Mouse (Mus musculus) lung, adult 18-20 months (tissue): ENCODE measurements around the gene Znrd1.

Experiments
- DNase-seq, 2 experiments: peaks; one replicate each; pipeline ENCODE4 v3.0.0; 2022; ENCODE audit warnings: mixed read lengths in 2 of 2

Znrd1 gene

GRCm38 (mm10) chr17:36970316-36970890 lies 12.0 kb upstream of the Znrd1 start:
- DNase-seq, result no peak

DNA sequence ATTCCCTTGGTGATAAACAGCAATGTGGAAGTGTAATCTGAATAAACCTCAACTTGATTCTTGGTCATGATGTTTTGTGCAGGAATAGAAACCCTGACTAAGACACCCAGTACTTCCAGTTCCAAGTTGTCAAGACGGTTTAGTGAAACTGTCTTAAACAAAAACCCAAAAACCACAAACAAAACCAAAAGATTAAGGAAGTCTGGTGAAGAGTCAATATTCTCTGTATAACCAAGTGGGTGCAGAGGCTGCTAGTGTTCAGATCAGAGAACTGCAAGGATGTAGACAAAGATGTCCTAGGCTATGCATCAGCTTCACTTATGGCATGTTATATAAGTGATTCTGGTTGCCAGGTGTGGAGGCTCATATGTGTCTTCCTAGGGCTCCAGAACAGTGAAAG lies 8.5 kb upstream of the Znrd1 start:
- DNase-seq, result no peak

GRCm38 (mm10) chr17:36961125-36961524 lies 2.8 kb upstream of the Znrd1 start:
- no peak for DNase-seq

GRCm38 (mm10) chr17:36958884-36959283 lies 525 bp upstream of the Znrd1 start:
- no peak for DNase-seq

DNA sequence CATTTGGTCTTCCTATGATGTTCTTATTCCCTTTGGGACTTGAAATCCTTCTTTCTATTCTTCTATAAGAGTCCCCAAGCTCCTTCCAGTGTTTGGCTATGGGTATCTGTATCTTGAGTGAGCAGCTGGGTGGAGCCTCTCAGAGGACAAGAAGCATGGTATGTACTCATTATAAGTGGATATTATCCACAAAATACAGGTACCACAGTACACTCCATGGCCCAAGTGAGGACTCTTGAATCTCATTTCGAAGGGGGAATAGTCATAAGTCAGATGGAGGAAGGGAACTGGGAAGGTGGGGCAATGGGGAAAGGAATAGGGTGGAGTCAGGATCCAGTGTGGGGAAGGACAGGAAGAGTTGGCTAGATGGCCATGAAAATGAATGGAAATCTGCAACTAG lies 5.3 kb downstream of the Znrd1 start:
- DNase-seq, result peak in 1 of 2 experiments; percentile 47

DNA sequence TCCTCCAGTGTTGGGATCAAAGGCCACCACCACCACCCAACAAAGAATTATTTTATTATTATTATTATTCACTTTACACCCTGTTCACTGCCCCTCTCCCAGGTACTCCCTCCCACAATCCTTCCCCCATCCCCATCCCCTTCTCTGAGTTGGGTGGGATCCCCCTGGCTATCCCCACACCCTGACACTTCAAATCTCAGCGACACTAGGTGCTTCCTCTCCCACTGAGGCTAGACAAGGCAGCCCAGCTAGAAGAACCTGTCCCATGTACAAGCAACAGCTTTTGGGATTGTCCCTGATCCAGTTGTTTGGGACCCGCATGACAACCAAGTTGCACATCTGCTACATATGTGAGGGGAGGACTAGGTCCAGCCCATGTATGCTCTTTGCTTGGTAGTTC lies 5.7 kb downstream of the Znrd1 start:
- no peak for DNase-seq

DNA sequence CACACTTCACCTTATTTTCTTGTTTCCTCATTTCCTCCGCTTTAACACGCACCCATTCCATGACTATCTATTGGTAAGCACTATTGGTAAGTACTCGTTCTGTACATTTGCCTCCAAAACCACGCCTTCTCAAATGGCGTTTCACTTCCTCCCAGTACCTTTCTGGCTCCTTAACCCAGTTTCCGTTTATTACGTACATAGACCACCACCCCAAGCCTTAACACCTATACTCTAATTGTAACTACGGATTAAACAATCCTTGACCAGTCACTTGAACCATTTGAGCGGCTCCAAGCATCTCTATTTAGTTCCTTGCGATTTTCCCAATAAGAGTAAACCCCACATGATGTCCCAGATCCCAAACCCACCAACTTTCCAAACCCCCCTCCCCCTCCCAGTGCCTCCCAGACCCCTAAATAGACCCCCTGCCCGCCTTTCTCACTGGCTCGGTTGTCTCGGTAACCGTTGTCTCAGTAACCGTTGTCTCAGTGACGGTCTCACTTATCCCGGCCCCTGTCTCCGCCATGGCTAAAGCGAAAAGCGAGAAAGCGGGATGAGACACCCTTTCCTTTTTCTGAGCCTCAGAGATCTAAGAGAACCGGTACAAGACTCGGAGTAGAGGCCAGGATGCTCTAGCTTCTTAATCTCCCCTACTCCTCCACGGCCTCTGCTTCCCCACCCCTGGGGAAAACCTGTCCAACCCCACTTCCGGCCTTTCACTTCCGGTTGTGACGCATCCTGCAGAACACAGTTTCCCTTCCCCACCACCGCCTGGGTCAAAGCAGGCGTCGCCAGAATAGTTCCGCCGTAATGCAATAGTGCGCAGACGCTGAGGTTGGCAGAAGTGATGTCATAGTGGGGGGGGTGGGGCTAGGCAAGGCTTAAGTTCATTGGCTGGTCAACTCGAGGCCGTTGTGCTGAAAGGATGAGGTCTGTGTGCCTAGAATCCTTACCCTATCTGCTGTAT lies 7.1 kb downstream of the Znrd1 start, which contains the start of gene Ppp1r11:
Ppp1r11 (minus strand) TSS at position 761 of the 967 bp plus-strand sequence.
- DNase-seq, result peak; percentile 97 to 98

DNA sequence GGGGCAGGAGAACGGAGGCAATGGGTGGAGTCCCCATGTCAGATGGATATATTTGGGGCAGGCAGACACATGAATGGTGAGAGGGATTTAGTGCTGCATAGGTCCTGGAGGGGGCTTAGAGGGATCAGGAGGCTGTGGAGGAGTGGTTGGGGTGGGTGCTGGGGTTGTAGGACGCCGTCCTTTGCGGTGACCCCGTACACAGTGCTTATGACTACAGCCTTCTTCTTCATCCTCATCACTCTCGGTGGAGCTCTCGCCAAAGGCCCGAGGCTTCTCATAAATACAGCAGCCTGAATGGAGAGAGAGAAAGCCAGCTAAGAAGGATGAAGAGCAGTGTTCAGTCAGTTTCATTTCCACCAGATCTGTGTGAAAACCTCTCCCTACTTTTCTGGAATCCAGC lies 9.1 kb downstream of the Znrd1 start:
- no peak for DNase-seq

DNA sequence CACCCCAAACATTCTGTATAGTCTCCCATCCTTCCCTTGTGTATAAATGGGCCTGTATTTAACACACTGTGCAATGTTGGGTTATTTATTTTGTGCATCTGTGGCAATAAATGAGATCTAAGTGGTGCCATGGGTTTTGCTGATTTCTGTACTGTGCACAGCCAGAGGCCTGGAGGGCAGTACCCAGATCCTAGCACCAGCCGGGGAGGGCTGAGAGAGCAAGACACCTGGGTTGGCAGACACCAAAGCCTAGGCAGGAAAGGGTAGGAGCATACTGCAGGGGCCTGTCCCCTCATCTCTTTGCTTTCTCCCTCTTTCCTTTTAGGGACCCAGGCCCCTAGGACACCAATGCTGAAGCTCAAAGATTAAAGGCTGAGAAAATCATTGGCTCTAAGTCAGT lies 10.1 kb downstream of the Znrd1 start:
- no peak for DNase-seq

DNA sequence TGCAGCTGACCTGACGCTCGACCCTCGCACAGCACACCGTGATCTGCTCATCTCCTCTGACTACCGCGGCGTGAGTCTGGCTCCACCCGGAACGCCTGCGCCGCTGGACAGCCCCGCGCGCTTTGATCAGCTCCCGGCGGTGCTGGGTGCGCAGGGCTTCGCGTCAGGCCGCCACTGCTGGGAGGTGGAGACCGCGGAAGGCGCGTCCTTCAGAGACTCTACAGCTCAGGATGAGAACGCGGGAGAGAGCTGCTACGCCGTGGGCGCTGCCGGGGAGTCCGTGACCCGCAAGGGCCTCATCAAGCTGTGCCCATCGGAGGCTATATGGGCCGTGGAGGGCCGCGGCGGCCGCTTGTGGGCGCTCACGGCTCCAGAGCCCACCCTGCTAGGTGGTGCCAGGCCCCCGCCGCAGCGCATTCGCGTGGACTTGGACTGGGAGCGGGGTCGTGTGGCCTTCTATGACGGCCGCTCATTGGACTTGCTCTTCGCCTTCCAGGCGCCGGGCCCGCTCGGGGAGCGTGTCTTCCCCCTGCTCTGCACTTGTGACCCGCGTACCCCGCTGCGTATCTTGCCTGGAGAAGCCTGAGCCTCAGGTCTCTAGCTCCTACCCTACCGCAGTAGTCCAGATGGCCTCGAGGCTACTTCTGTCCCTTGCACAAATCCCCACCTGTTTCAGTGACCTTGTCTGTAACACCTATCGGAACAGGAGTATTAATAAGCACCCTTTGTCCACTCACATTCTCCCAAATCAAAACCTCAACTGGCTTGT lies 11.1 kb downstream of the Znrd1 start:
- DNase-seq, result peak in 1 of 2 experiments; percentile 39

DNA sequence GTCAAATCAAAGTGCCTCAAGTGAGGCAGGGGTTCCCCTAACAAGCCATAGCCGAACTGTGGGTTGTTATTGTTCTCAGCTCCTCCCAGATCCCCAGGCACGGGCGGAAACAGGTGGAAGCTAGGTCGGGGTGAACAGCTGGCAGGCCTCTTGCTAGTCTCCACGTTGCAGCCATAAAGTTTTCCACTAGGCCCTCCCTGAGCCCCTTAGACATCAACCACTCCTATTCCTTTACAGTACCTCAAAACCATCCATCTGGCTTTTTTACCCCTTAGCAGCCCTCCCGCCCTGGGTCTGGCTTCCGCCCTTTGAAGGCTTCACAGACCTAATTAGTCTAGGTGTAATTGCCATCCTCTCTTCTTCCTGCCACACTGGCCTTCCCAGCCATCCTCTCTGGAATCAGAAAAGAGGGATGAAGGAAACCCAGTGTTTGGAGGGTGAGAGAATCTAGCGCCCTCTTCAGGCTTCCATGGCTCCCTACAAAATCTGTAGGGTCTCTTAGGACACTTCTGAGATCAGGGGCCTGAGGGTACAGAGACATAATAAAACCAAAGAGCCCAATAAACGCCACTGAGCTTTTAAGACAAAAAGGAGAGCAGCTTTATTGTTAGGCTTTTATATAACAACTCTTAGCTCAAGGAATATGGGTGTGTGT lies 14.1 kb downstream of the Znrd1 start:
- peak in 1 of 2 experiments; percentile 21 for DNase-seq

GRCm38 (mm10) chr17:36943691-36944090 lies 14.7 kb downstream of the Znrd1 start:
- DNase-seq, result no peak

- peak; percentile 79 to 81 for DNase-seq
Measured at GRCm38 (mm10) chr17:36942791-36943471, 15.4 kb downstream of the Znrd1 start, which contains the start of gene Rnf39. Gene Rnf39 (plus strand): TSS chr17:36942918.

- DNase-seq, result peak; percentile 89 to 90
Measured at GRCm38 (mm10) chr17:36942391-36942790, 16.0 kb downstream of the Znrd1 start.

DNA sequence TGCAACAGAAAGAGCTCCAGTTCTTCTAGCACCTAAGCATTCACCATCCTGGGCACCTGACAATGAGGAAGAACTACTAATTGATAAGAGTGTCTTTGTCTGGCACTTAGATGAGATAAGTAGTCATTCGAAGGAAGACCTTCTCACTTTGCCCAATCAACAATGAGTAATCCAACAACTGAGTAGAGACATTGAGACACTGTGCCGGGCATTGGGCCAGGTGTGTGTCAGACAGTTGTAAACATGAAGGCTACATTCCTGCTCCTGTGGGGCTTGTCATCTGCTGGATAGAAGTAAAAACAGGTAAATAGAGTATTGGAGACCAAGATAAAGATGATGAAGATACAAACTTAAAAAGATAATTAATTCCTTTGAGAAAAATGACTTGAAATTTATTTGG lies 20.3 kb downstream of the Znrd1 start:
- DNase-seq, result no peak

DNA sequence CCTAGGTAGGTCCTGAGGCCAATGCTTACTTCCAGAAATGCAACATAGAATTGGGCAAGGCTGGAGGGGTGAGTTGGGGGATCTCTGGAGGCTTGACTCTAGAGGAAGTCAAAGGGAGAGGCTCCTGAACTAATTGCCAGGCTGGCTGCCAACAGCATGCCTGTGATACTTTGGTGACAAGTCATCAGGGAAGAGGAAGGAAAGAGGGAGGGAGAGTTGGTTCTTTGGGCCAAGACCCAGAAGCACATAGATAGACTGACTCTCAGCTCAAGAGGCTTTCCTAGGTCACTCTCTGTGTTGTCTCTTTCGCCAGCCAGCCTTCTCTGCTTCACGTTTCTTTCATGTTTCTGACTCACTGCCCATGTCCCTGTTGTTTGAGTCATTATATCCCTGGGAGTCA lies 26.6 kb downstream of the Znrd1 start:
- peak; percentile 54 to 67 for DNase-seq

GRCm38 (mm10) chr17:36931130-36931529 lies 27.2 kb downstream of the Znrd1 start:
- no peak for DNase-seq

- DNase-seq, result no peak
Measured at GRCm38 (mm10) chr17:36930233-36930632, 28.1 kb downstream of the Znrd1 start.

DNA sequence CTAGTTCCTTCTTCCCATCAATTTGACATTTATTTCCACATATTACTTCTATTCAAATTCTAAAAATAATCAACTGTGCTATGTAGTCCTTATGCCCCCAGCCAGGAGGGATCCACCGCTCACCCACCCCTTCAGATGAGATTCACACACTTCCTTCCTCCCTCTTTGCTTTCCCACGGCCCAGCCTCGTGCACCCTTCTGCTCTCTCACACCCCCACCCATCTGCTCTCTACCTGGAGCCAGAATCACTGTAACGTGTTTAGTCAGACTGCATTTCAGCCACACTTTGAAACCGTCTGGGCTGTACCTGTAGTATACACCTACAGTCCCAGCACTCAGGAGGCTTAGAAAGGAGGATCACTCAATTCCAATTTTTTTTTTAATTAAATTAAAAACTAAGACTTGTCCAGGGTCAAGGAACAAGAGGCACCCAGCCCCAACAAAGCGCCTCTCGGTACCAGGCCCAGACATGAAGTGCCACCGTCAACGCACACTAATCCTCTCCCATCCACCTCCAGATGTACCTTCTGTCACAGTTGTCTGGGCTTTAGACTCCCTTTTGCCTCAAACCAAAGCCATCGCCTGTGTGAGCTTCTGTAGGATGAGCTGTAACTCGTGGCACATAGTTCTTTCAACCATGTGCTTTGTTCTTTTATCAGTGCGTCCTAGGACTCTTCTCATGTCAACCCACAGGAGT lies 29.0 kb downstream of the Znrd1 start:
- no peak for DNase-seq

GRCm38 (mm10) chr17:36927496-36928120 lies 30.8 kb downstream of the Znrd1 start:
- DNase-seq, result no peak

- DNase-seq, result no peak
Measured at GRCm38 (mm10) chr17:36923491-36923890, 34.9 kb downstream of the Znrd1 start.
